15 mouse cellular contexts compared by ENCODE assay signal in the genomic region with DNA sequence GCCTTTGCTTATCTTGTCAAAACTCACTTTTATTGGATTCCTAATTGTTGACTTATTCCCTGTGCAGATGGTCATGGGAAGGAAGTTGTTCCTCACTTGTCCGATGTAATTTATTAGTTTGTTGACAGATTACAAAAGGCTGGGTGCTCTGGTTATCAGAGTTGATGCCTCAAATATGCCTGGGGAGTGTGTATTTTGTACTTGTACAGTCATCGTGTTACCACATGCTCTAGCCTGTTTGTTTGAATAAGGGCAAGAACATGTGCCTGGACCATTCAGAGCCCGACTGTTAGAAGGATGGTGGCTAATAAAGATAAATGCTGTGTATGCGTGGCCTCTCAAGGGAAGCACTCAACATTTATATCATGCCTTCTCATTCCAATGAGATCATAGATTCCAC.
DNase-seq lines count a peak whose midpoint lies in the region; ATAC-seq and TF ChIP-seq lines count a peak whose summit lies in the region.
"Had no signal": no experiment of that assay in that cellular context is flagged by ENCODE, and none has a peak within 500 bp of the region (broad histone marks: within the 10 kb centered on the region; RNA-seq: fewer than 3 reads in every experiment).

No protein-coding gene starts in this region.

- peak; percentile 7 for DNase-seq in embryo, embryonic 10.5 days (ENCODE audit: low spot score)
- DNase-seq in embryo, embryonic 10 days (ENCODE audit: low spot score): no peak
- DNase-seq in liver, adult 2 months (ENCODE audit: extremely low read depth, low read depth, low spot score): peak; percentile 8
- DNase-seq in left cerebral cortex, adult 18-20 months (ENCODE audit: low spot score in 2 of 2): no peak
- DNase-seq in cerebellum, postnatal 4 days (ENCODE audit: low spot score in 2 of 2): no peak
- DNase-seq: liver, embryonic 13.5 days; retina, postnatal 1 day; thymus, postnatal 4 days had no signal

- no peak for TF ChIP-seq CTCF in liver, adult 2 months (IDR thresholded peaks at IDR 0.05; ENCODE audit: low read depth, low read length)

- no peaks in the 10 kb centered on the region for H3K4me1 ChIP-seq in liver, adult 2 months (ENCODE audit: control insufficient read depth, insufficient read depth, low read length)
- no peaks in the 10 kb centered on the region for H3K4me1 ChIP-seq in liver, embryonic 12.5 days
- peaks cover 2% of the 10 kb centered on the region; the same call in 1 of the 2 replicates for H3K4me1 ChIP-seq in intestine, embryonic 16.5 days (ENCODE audit: control insufficient read depth, insufficient read depth, low read length)
- H3K4me1 ChIP-seq: forebrain, embryonic 15.5 days; liver, embryonic 13.5 days; midbrain, embryonic 10.5 days had no signal

- H3K9ac ChIP-seq in liver, adult 2 months (ENCODE audit: low read depth, low read length): no peak overlapping the region
- no peak overlapping the region for H3K9ac ChIP-seq in liver, embryonic 12.5 days
- no peak overlapping the region for H3K9ac ChIP-seq in intestine, embryonic 16.5 days (ENCODE audit: low read depth, low read length)
- H3K9ac ChIP-seq: forebrain, embryonic 15.5 days; liver, embryonic 13.5 days had no signal

- H3K27ac ChIP-seq in liver, adult 2 months (replicated peaks; ENCODE audit: insufficient read depth, low read depth, low read length): no peak overlapping the region
- no peak overlapping the region for H3K27ac ChIP-seq in liver, embryonic 12.5 days
- no peak overlapping the region for H3K27ac ChIP-seq in intestine, embryonic 16.5 days (ENCODE audit: low read length)
- H3K27ac ChIP-seq: forebrain, embryonic 15.5 days; liver, embryonic 13.5 days; midbrain, embryonic 10.5 days had no signal

- ATAC-seq in liver, embryonic 12.5 days: no peak
- peak; percentile 74 for ATAC-seq in intestine, embryonic 16.5 days
- ATAC-seq: forebrain, embryonic 15.5 days had no signal

- no peaks in the 10 kb centered on the region for H3K79me2 ChIP-seq in liver, adult 2 months (ENCODE audit: control insufficient read depth, insufficient read depth, low read length)
- H3K79me2 ChIP-seq in myocyte (ENCODE audit: control insufficient read depth, insufficient read depth): no peaks in the 10 kb centered on the region

- 63% methylated on average over 4 of the region's 4 CpGs for WGBS in liver, adult 2 months
- WGBS in liver, embryonic 12.5 days (ENCODE audit: insufficient replicate concordance): 55% methylated on average over 4 of the region's 4 CpGs
- 28% methylated on average over 4 of the region's 4 CpGs for WGBS in intestine, embryonic 16.5 days

- no peak overlapping the region for H3K4me2 ChIP-seq in liver, embryonic 12.5 days
- no peak overlapping the region for H3K4me2 ChIP-seq in intestine, embryonic 16.5 days (ENCODE audit: low read depth, low read length)
- H3K4me2 ChIP-seq in myocyte (ENCODE audit: low read depth): no peak overlapping the region
- H3K4me2 ChIP-seq: forebrain, embryonic 15.5 days; heart, embryonic 11.5 days; liver, embryonic 13.5 days had no signal

- no peak for TF ChIP-seq POLR2A in liver, adult 2 months (IDR thresholded peaks at IDR 0.05; ENCODE audit: extremely low read depth, insufficient read depth, low read length)
- TF ChIP-seq POLR2A in myocyte (IDR thresholded peaks at IDR 0.05; ENCODE audit: insufficient read length, low read depth): no peak

- no peaks in the 10 kb centered on the region for H3K9me3 ChIP-seq in liver, embryonic 12.5 days (replicated peaks)
- H3K9me3 ChIP-seq in intestine, embryonic 16.5 days (ENCODE audit: control insufficient read depth, low read length): no peaks in the 10 kb centered on the region
- H3K9me3 ChIP-seq: forebrain, embryonic 15.5 days; liver, embryonic 13.5 days; midbrain, embryonic 10.5 days had no signal

- no peaks in the 10 kb centered on the region for H3K36me3 ChIP-seq in liver, adult 2 months (ENCODE audit: control insufficient read depth, insufficient read depth, low read length)
- no peaks in the 10 kb centered on the region for H3K36me3 ChIP-seq in liver, embryonic 12.5 days
- no peaks in the 10 kb centered on the region for H3K36me3 ChIP-seq in intestine, embryonic 16.5 days (ENCODE audit: control insufficient read depth, insufficient read depth, low read length)
- no peaks in the 10 kb centered on the region for H3K36me3 ChIP-seq in myocyte (ENCODE audit: control insufficient read depth, insufficient read depth)
- H3K36me3 ChIP-seq: forebrain, embryonic 15.5 days; G1E; liver, embryonic 13.5 days; midbrain, embryonic 10.5 days had no signal

- H3ac ChIP-seq in myocyte (ENCODE audit: control insufficient read depth, insufficient read length): no peak overlapping the region

- no peaks in the 10 kb centered on the region for H3K27me3 ChIP-seq in liver, adult 2 months (ENCODE audit: control insufficient read depth, insufficient read depth, low read length)
- no peaks in the 10 kb centered on the region for H3K27me3 ChIP-seq in liver, embryonic 12.5 days (replicated peaks)
- H3K27me3 ChIP-seq in intestine, embryonic 16.5 days (replicated peaks; ENCODE audit: control insufficient read depth, insufficient read depth, low read length): no peaks in the 10 kb centered on the region
- no peaks in the 10 kb centered on the region for H3K27me3 ChIP-seq in myocyte (ENCODE audit: control insufficient read depth, insufficient read depth, insufficient read length)
- H3K27me3 ChIP-seq: forebrain, embryonic 15.5 days; liver, embryonic 13.5 days had no signal

- H3K4me3 ChIP-seq in liver, adult 2 months (ENCODE audit: insufficient read depth, low read depth, low read length): no peak overlapping the region
- H3K4me3 ChIP-seq in liver, embryonic 12.5 days: no peak overlapping the region
- H3K4me3 ChIP-seq in intestine, embryonic 16.5 days (ENCODE audit: low read length): no peak overlapping the region
- no peak overlapping the region for H3K4me3 ChIP-seq in myocyte
- H3K4me3 ChIP-seq: forebrain, embryonic 15.5 days; liver, embryonic 13.5 days; midbrain, embryonic 10.5 days had no signal

TF ChIP-seq in myocyte, 11 proteins besides CTCF, POLR2A, EP300 and RAD21:
- TF ChIP-seq CEBPB (IDR thresholded peaks at IDR 0.05; ENCODE audit: insufficient read depth, poor library complexity, severe bottlenecking) (peak; percentile 46; the same call in 1 of the 2 replicates), E2F4 (IDR thresholded peaks at IDR 0.05; ENCODE audit: insufficient read depth) (no peak), MYOD1 (IDR thresholded peaks at IDR 0.05; ENCODE audit: control insufficient read depth in 1 of 3, insufficient read length in 2 of 3, low read depth in 2 of 3) (no peak), MAX (IDR thresholded peaks at IDR 0.05; ENCODE audit: low read depth) (no peak), MYOG (IDR thresholded peaks at IDR 0.05; ENCODE audit: control insufficient read depth in 1 of 3, insufficient read depth in 1 of 3, insufficient read length in 2 of 3, low read depth in 2 of 3) (no peak), USF1 (IDR thresholded peaks at IDR 0.05; ENCODE audit: low read depth) (no peak), SRF (IDR thresholded peaks at IDR 0.05; ENCODE audit: control insufficient read depth, insufficient read length, low read depth) (no peak)

Comparison
In these comparisons a context has a peak if more than half of its experiments do, and no peak if none do; other contexts are left out.
1. DNase-seq: peak in embryo, embryonic 10.5 days (single experiment) and liver, adult 2 months (single experiment); none in embryo, embryonic 10 days (single experiment), left cerebral cortex, adult 18-20 months (0 of 2) and cerebellum, postnatal 4 days (0 of 2).